Mouse (Mus musculus): ENCODE measurements around the gene Snrpa.

GRCm38 (mm10) chr7:27192434-27192833, 3.6 kb downstream of the Snrpa start:
- TF ChIP-seq CTCF (IDR thresholded peaks at IDR 0.05; ENCODE audit: borderline replicate concordance, insufficient read depth, low read depth, low read length) (no peak), POLR2A (IDR thresholded peaks at IDR 0.05; ENCODE audit: borderline replicate concordance, insufficient read depth, low read length) (no peak)
